Mouse (Mus musculus): ENCODE measurements at regions not wholly inside any gene's neighbourhood (a gene's known extent, or its start where the extent isn't known, plus 50 kb on each side); places are given as distances from the start of the nearest gene placed in this dataset.
A peak's percentile ranks its signal among the peaks of the same experiment; 100 is the strongest.

DNA sequence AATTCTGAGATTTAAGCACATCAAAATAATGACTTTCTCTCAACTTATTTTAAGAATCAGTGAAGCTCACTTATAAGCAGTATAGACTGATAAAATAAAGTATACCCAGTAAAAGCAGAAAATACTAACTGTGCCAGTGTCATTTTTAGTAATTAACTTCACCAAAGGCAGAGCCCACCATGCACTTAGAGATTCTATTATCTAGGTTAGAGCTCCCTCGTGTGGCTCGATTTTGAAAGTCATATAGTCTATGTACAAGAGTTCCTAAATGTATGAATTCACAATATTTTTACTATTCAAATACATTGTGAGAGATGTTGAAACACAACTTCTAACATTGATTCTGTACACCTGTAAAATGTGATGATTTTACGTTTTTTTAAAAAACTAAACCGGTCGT, 589.3 kb downstream of the Kcnj3 start:
- peak; percentile 7 for DNase-seq (ENCODE audit: low read depth)

DNA sequence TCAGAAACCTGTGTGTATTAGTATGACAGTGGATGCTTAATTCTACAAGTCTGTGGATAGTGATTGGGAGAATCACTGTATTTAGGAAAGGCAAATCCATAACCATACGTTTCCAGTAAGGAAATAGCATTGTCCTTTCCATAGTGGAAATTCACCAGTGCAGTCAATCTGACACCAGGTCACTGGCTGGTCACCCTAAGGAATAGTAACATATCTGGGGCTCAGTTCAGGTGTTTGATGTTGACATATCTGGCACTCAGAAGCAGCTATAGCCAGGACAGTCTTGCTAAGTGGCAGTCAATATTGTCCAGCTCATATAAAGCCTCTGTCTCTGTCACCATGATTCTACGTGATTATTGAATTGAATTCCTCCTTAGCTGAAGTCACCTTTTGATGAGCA, 593.2 kb downstream of the Kcnj3 start:
- DNase-seq (ENCODE audit: low read depth) = no peak
